Mouse (Mus musculus) neural tube, embryonic 14.5 days (tissue): ENCODE data around the gene Tbx19. TPM values are rescaled to one million over a fixed set of nuclear protein-coding genes. Genes with fewer than 3 reads are reported as not detected.
A peak's percentile ranks its signal among the peaks of the same experiment; 100 is the strongest.

Experiments
- ATAC-seq: fragments of 200-750 bp; cut with Nextera tagmentation; 2 replicates; pipeline ENCODE4 v1.8.0; 2017; ENCODE audit warnings: low read depth, mild to moderate bottlenecking, moderate TSS enrichment, moderate library complexity
- H3K27ac ChIP-seq: fragments of 300-500 bp; sonication (generic); 2 replicates; pipeline ENCODE4 v1.5.1; 2014; ENCODE audit warnings: low read depth, mild to moderate bottlenecking, control low read depth, low read length, moderate library complexity, mixed read lengths
- H3K27me3 ChIP-seq: fragments of 300-500 bp; sonication (generic); 2 replicates; pipeline ENCODE4 v1.6.1; 2014; ENCODE audit warnings: low read length; ENCODE audit not compliant: control insufficient read depth, insufficient read depth
- H3K36me3 ChIP-seq: fragments of 300-500 bp; sonication (generic); 2 replicates; pipeline ENCODE4 v1.6.1; 2014; ENCODE audit warnings: low read length, mixed read lengths; ENCODE audit not compliant: control insufficient read depth, insufficient read depth
- H3K4me1 ChIP-seq: fragments of 300-500 bp; sonication (generic); 2 replicates; pipeline ENCODE4 v1.6.1; 2014; ENCODE audit warnings: low read length; ENCODE audit not compliant: control insufficient read depth, insufficient read depth
- H3K4me2 ChIP-seq: fragments of 300-500 bp; sonication (generic); 2 replicates; pipeline ENCODE4 v1.6.1; 2014; ENCODE audit warnings: mild to moderate bottlenecking, low read depth, low read length, control low read depth
- H3K4me3 ChIP-seq: fragments of 300-500 bp; sonication (generic); 2 replicates; pipeline ENCODE4 v1.5.1; 2014; ENCODE audit warnings: low read depth, low read length, control low read depth, mixed read lengths
- H3K9ac ChIP-seq: fragments of 300-500 bp; sonication (generic); replicated peaks from 2 replicates; pipeline ENCODE4 v1.6.1; 2014; ENCODE audit warnings: low read depth, mild to moderate bottlenecking, control low read depth, low read length, mixed read lengths
- H3K9me3 ChIP-seq: fragments of 300-500 bp; sonication (generic); 2 replicates; pipeline ENCODE4 v1.6.1; 2016; ENCODE audit warnings: low read length; ENCODE audit not compliant: control insufficient read depth
- WGBS: fragments of 180-500 bp; shearing (Covaris S2); extraction: QIAGEN DNeasy Blood & Tissue Kit; methylation state at CpG from one replicate; pipeline ENCODE4 v1.1.7; 2014; 5-methylcytosine and 5-hydroxymethylcytosine counted together
- polyA plus RNA-seq: library from polyadenylated mRNA; unstranded; fragments of >200 nt; fragmentation: Nextera tagmentation; extraction: Ambion mirVana; gene quantifications from 2 replicates; pipeline ENCODE4 v1.2.1, GENCODE M21; 2014

Tbx19 gene
- polyA plus RNA-seq, 1 experiment from 2014 or later, result not detected

DNA sequence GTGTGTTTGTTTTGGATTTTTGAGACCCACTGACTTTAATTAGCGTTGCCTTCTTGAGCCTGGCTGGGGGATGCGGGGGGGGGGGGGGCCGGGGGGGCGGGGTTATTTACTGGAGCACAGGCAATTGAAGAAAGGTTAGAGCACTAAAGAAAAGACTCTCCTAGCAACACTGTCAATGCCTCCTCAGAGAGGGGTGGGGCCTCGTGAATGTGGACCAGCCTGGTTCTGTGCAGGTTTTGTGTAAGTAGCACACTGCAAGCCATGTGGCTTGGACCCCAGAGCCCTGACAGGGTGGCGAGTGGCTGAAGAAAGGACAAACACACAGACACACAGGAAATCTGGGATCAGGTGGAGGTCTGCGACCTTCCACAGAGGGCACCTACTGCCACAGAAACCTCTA, 65.7 kb downstream of the Tbx19 start:
- Histone ChIP-seq H3K4me1 (peaks cover 8% of the 10 kb centered on the region; the same call in 1 of the 2 replicates), H3K27me3 (no peaks in the 10 kb centered on the region), H3K27ac (no peak overlapping the region), H3K36me3 (no peaks in the 10 kb centered on the region), H3K4me3 (no peak overlapping the region), H3K9me3 (no peaks in the 10 kb centered on the region), H3K9ac (no peak overlapping the region), H3K4me2 (no peak overlapping the region)
- 16% methylated on average over 7 of the region's 7 CpGs for WGBS
- ATAC-seq, result peak; percentile 41; the same call in 1 of the 2 replicates

DNA sequence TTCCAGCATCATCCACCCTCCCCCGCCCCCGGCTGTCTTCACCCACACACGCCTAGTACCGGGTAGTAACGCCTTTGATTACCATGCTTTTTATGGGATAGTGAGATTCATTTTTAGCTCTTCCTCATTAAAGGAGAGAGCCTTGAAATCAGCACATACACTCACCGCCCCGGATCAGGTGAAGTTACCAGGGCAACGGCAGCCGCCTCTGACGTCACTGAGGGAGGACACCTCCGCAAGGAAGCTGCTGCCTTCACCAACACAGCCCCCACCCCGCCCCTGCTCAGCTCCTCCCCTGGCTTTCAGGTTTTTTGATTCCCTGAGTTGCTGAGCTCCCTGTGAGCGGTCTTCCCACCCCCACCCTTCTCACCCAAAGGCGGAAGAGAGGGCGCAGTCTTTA, 68.9 kb downstream of the Tbx19 start:
- Histone ChIP-seq H3K27ac (peak overlapping the region; percentile 44; the same call in 1 of the 2 replicates), H3K4me3 (peak overlapping the region; percentile 23), H3K4me1 (peaks cover 8% of the 10 kb centered on the region; the same call in 1 of the 2 replicates), H3K4me2 (peak overlapping the region; percentile 47), H3K36me3 (no peaks in the 10 kb centered on the region), H3K27me3 (no peaks in the 10 kb centered on the region), H3K9me3 (no peaks in the 10 kb centered on the region), H3K9ac (peak overlapping the region; percentile 26)
- 9% methylated on average over 15 of the region's 15 CpGs for WGBS
- ATAC-seq, result peak; percentile 93

DNA sequence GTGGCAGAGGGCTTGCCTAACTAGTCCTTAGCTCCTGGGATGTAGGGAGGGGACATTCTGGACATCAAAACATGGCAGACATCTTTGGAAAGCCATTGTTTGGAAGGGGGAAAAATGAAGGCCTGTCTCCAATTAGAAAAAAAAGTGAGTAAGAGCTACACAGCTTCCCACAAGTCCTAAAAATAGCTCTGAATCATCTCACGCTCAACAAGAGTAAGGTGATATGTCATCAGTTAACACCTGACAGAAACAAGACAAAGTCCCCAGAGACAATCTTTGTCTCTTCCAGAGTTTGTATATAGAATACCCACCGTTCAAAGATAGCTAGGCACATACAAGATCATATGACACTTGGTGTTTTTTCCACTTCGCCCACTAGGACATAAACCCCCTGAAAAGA, 71.0 kb downstream of the Tbx19 start:
- Histone ChIP-seq H3K9me3 (no peaks in the 10 kb centered on the region), H3K4me2 (no peak overlapping the region), H3K4me3 (no peak overlapping the region), H3K36me3 (no peaks in the 10 kb centered on the region), H3K9ac (no peak overlapping the region), H3K27ac (no peak overlapping the region), H3K27me3 (no peaks in the 10 kb centered on the region), H3K4me1 (peaks cover 8% of the 10 kb centered on the region; the same call in 1 of the 2 replicates)
- no peak for ATAC-seq
- 89% methylated on average over 3 of the region's 3 CpGs for WGBS

Other genes starting within 250 kb of the Tbx19 start
- gene Xcl1, start 225.2 kb downstream of the Tbx19 start, polyA plus RNA-seq, result not detected in 2 replicates
- 5.5 and 7.8 TPM in 2 replicates for gene Sft2d2, start 33.7 kb upstream of the Tbx19 start, polyA plus RNA-seq
- 130 and 141 TPM in 2 replicates for gene Tiprl, start 76.2 kb upstream of the Tbx19 start, polyA plus RNA-seq
- 3.7 and 4.8 TPM in 2 replicates for gene Gpr161, start 135.0 kb upstream of the Tbx19 start, polyA plus RNA-seq